Mouse (Mus musculus): Measurements from ENCODE around the gene Evc. TPM values are rescaled to one million over a fixed set of nuclear protein-coding genes. Genes with fewer than 3 reads are reported as not detected.

Gene Evc
- total and polyA plus RNA-seq, 3 experiments, result 0.17 to 0.91 (median 0.73) TPM

DNA sequence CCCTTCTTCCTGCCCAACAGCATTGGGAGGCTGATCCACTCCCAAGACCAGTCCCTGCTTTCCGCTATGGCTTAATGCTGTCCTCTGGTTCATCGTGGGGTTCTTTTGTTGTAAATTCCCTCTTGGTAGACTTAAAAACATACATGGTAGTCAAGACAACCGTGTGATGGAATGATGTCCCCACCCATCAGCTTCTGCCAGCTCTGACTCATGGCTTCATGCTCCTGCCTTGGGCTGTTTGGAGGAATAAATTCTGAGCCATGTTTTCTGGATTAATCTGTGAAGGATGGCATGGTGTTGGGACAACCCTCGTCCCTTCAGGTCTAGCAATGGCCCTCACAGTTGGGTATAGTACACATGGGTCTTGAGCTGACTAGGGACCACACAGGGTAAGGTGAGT is 43.9 kb upstream of the Evc start:
- in situ Hi-C loops (cut with MboI; ENCODE audit: low pct_ligation_motif_present, low pct_unique_long_range_greater_than_20kb, low sequenced_read_pairs), result no loop called here
- no peak overlapping the region for H3K4me3 ChIP-seq (replicated peaks in 1 of 3; ENCODE audit: low read depth in 2 of 3, low read length in 2 of 3, poor library complexity in 1 of 3)
- H3K4me1 ChIP-seq (ENCODE audit: control insufficient read depth in 1 of 2, insufficient read depth in 2 of 2), result peaks cover 0 to 6% of the 10 kb centered on the region in 2 experiments; a peak in 2 of 4 replicates
- H3K9ac ChIP-seq (ENCODE audit: insufficient read depth, low read depth), result no peak overlapping the region
- no peaks in the 10 kb centered on the region for H3K79me2 ChIP-seq (replicated peaks; ENCODE audit: control insufficient read depth, extremely low read depth, insufficient read depth, poor library complexity, severe bottlenecking)
- no peak for DNase-seq (ENCODE audit: extremely low read depth)
- H3K9me3 ChIP-seq (replicated peaks; ENCODE audit: low read length), result no peaks in the 10 kb centered on the region
- H3K36me3 ChIP-seq (replicated peaks in 1 of 2; ENCODE audit: control insufficient read depth in 1 of 2, insufficient read depth in 1 of 2, low read length in 1 of 2), result no peaks in the 10 kb centered on the region
- no peak overlapping the region for H3K27ac ChIP-seq (ENCODE audit: insufficient read depth, low read depth)
- dilution Hi-C loops (cut with MboI; ENCODE audit: extremely low pct_ligation_motif_present, extremely low pct_unique_long_range_greater_than_20kb, low sequenced_read_pairs), result no loop called here
- H3K27me3 ChIP-seq (replicated peaks), result peaks cover 69% of the 10 kb centered on the region
- TF ChIP-seq E2F4 (IDR thresholded peaks at IDR 0.05; ENCODE audit: insufficient replicate concordance, low read depth, low read length) (no peak), RAD21 (IDR thresholded peaks at IDR 0.05; ENCODE audit: low read depth, low read length) (no peak), ZKSCAN1 (IDR thresholded peaks at IDR 0.05; ENCODE audit: borderline replicate concordance, low read depth, low read length) (no peak), POLR2A (IDR thresholded peaks at IDR 0.05; ENCODE audit: low read depth, low read length) (no peak), ELF1 (IDR thresholded peaks at IDR 0.05; ENCODE audit: low read depth, low read length) (no peak), ETS1 (conservative IDR thresholded peaks at IDR 0.05; ENCODE audit: low read depth, low read length) (no peak), MAZ (IDR thresholded peaks at IDR 0.05; ENCODE audit: low read depth, low read length) (no peak), RCOR1 (conservative IDR thresholded peaks at IDR 0.05; ENCODE audit: low read depth, low read length) (no peak), USF1 (IDR thresholded peaks at IDR 0.05; ENCODE audit: low read depth, low read length) (no peak), CHD2 (IDR thresholded peaks at IDR 0.05; ENCODE audit: low read length) (no peak), ZNF384 (IDR thresholded peaks at IDR 0.05; ENCODE audit: low read depth, low read length) (no peak), HCFC1 (IDR thresholded peaks at IDR 0.05; ENCODE audit: low read depth, low read length) (no peak), ZMIZ1 (IDR thresholded peaks at IDR 0.05; ENCODE audit: low read depth, low read length) (no peak), EP300 (IDR thresholded peaks at IDR 0.05; ENCODE audit: low read length) (no peak), JUND (conservative IDR thresholded peaks at IDR 0.05; ENCODE audit: low read depth, low read length) (no peak), PAX5 (IDR thresholded peaks at IDR 0.05; ENCODE audit: low read length) (no peak), CTCF (conservative IDR thresholded peaks at IDR 0.05 in 1 of 2, IDR thresholded peaks at IDR 0.05 in 1 of 2; ENCODE audit: low read depth in 2 of 2, low read length in 2 of 2) (no peak), CHD1 (IDR thresholded peaks at IDR 0.05; ENCODE audit: low read depth, low read length) (no peak), USF2 (conservative IDR thresholded peaks at IDR 0.05; ENCODE audit: low read depth, low read length) (no peak), SIN3A (IDR thresholded peaks at IDR 0.05; ENCODE audit: low read length) (no peak)
- no peak overlapping the region for H3K4me2 ChIP-seq (ENCODE audit: insufficient read depth, low read depth, poor library complexity, severe bottlenecking)

DNA sequence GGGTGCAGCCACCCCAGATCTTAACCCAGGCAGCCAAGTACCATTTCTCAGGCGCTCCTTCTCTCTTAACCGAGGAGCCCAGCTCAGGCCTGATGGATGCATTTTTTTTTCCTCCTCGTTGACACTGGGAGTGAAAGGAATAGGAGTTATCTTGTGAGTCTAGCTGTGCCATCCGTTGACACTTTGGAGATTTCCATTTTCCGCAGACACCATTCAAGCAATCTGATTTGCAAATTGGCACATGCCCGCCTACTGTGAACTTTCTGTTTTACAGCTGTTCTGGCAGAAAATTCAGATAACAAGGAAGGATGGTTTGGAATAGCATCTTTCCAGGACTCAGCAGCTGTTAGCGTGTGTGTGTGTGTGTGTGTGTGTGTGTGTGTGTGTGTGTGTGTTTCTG is 40.7 kb upstream of the Evc start:
- Histone ChIP-seq H3K79me2 (replicated peaks; ENCODE audit: control insufficient read depth, extremely low read depth, insufficient read depth, poor library complexity, severe bottlenecking) (no peaks in the 10 kb centered on the region), H3K4me3 (replicated peaks in 1 of 3; ENCODE audit: low read depth in 2 of 3, low read length in 2 of 3, poor library complexity in 1 of 3) (no peak overlapping the region), H3K9ac (ENCODE audit: insufficient read depth, low read depth) (no peak overlapping the region), H3K36me3 (replicated peaks in 1 of 2; ENCODE audit: control insufficient read depth in 1 of 2, insufficient read depth in 1 of 2, low read length in 1 of 2) (no peaks in the 10 kb centered on the region), H3K9me3 (replicated peaks; ENCODE audit: low read length) (no peaks in the 10 kb centered on the region), H3K4me2 (ENCODE audit: insufficient read depth, low read depth, poor library complexity, severe bottlenecking) (no peak overlapping the region), H3K4me1 (ENCODE audit: control insufficient read depth in 1 of 2, insufficient read depth in 2 of 2) (peaks cover 0 to 6% of the 10 kb centered on the region in 2 experiments; a peak in 2 of 4 replicates), H3K27ac (ENCODE audit: insufficient read depth, low read depth) (no peak overlapping the region), H3K27me3 (replicated peaks) (peaks cover 68% of the 10 kb centered on the region)
- no peak for TF ChIP-seq TBP (conservative IDR thresholded peaks at IDR 0.05; ENCODE audit: low read depth, low read length)
- no peak for TF ChIP-seq USF1 (IDR thresholded peaks at IDR 0.05; ENCODE audit: low read depth, low read length)
- no peak for TF ChIP-seq CHD1 (IDR thresholded peaks at IDR 0.05; ENCODE audit: low read depth, low read length)
- TF ChIP-seq RCOR1 (conservative IDR thresholded peaks at IDR 0.05; ENCODE audit: low read depth, low read length), result no peak
- no peak for TF ChIP-seq POLR2A (IDR thresholded peaks at IDR 0.05; ENCODE audit: low read depth, low read length)
- TF ChIP-seq ZKSCAN1 (IDR thresholded peaks at IDR 0.05; ENCODE audit: borderline replicate concordance, low read depth, low read length), result no peak
- in situ Hi-C loops (cut with MboI; ENCODE audit: low pct_ligation_motif_present, low pct_unique_long_range_greater_than_20kb, low sequenced_read_pairs), result no loop called here
- dilution Hi-C loops (cut with MboI; ENCODE audit: extremely low pct_ligation_motif_present, extremely low pct_unique_long_range_greater_than_20kb, low sequenced_read_pairs), result no loop called here
- DNase-seq (ENCODE audit: extremely low read depth), result no peak
